In genomic region chr13:42839358-42839757, GRCm38 (mm10) we compare ENCODE assay signal across 15 mouse cellular contexts.
"Had no signal": no experiment of that assay in that cellular context is flagged by ENCODE, and none has a peak within 500 bp of the region (broad histone marks: within the 10 kb centered on the region; RNA-seq: fewer than 3 reads in every experiment).

No protein-coding gene starts in this region.

- H3K9me3 ChIP-seq: neural tube, embryonic 13.5 days; neural tube, embryonic 15.5 days; stomach, embryonic 15.5 days had no signal

- H3K36me3 ChIP-seq: neural tube, embryonic 13.5 days; neural tube, embryonic 15.5 days; stomach, embryonic 15.5 days had no signal

- DNase-seq: right cerebral cortex, adult 18-20 months; right cerebral cortex, postnatal 14 days; right cerebral cortex, postnatal 25 days; right cerebral cortex, postnatal 4 days; spleen, adult 18-20 months; thymus, adult 18-20 months; thymus, adult 2 months; thymus, postnatal 14 days; thymus, postnatal 25 days; thymus, postnatal 36 days; thymus, postnatal 4 days had no signal

- H3K9ac ChIP-seq: neural tube, embryonic 13.5 days; neural tube, embryonic 15.5 days; stomach, embryonic 15.5 days had no signal

- H3K27ac ChIP-seq: neural tube, embryonic 13.5 days; neural tube, embryonic 15.5 days; stomach, embryonic 15.5 days; stomach, postnatal 0 days had no signal

- H3K27me3 ChIP-seq: neural tube, embryonic 13.5 days; neural tube, embryonic 15.5 days; stomach, embryonic 15.5 days had no signal

- H3K4me2 ChIP-seq: neural tube, embryonic 13.5 days; neural tube, embryonic 15.5 days; stomach, embryonic 15.5 days had no signal

- H3K4me3 ChIP-seq: neural tube, embryonic 13.5 days; neural tube, embryonic 15.5 days; stomach, embryonic 15.5 days had no signal

- H3K4me1 ChIP-seq: stomach, embryonic 15.5 days had no signal
